Mouse (Mus musculus): ENCODE results near the gene Pyroxd2. TPM values are rescaled to one million over a fixed set of nuclear protein-coding genes. Genes with fewer than 3 reads are reported as not detected.
A peak's percentile ranks its signal among the peaks of the same experiment; 100 is the strongest.

The Pyroxd2 gene
- polyA plus RNA-seq, 1 experiment from 2014 or later = 1.3 TPM

GRCm38 (mm10) chr19:42744162-42744586, 8.4 kb downstream of the Pyroxd2 start:
- Histone ChIP-seq H3K27me3 (replicated peaks) (peaks cover 8% of the 10 kb centered on the region; the same call in 1 of the 2 replicates), H3K4me1 (peaks cover 39% of the 10 kb centered on the region), H3K4me3 (no peak overlapping the region), H3K9me3 (replicated peaks) (no peaks in the 10 kb centered on the region), H3K27ac (0 out of 2 replicates have a peak overlapping the region, but pooled peaks have one; percentile 50), H3K36me3 (no peaks in the 10 kb centered on the region), H3K4me2 (peak overlapping the region; percentile 19), H3K9ac (no peak overlapping the region)
- 5% methylated on average over 4 of the region's 4 CpGs for WGBS (ENCODE audit: insufficient replicate concordance)
- ATAC-seq = peak; percentile 77

GRCm38 (mm10) chr19:42743261-42743660, 9.3 kb downstream of the Pyroxd2 start:
- 42% methylated on average over 16 of the region's 16 CpGs for WGBS (ENCODE audit: insufficient replicate concordance)
- Histone ChIP-seq H3K9me3 (replicated peaks) (no peaks in the 10 kb centered on the region), H3K36me3 (no peaks in the 10 kb centered on the region), H3K27ac (no peak overlapping the region), H3K4me3 (no peak overlapping the region), H3K27me3 (replicated peaks) (peaks cover 11% of the 10 kb centered on the region; the same call in 1 of the 2 replicates), H3K9ac (no peak overlapping the region), H3K4me1 (peaks cover 41% of the 10 kb centered on the region), H3K4me2 (no peak overlapping the region)
- no peak for ATAC-seq

- H3K27me3 ChIP-seq (replicated peaks) = peaks cover 11% of the 10 kb centered on the region; the same call in 1 of the 2 replicates
- no peak overlapping the region for H3K4me2 ChIP-seq
- no peaks in the 10 kb centered on the region for H3K9me3 ChIP-seq (replicated peaks)
- no peaks in the 10 kb centered on the region for H3K36me3 ChIP-seq
- 63% methylated on average over 14 of the region's 14 CpGs for WGBS (ENCODE audit: insufficient replicate concordance)
- no peak overlapping the region for H3K27ac ChIP-seq
- no peak for ATAC-seq
- no peak overlapping the region for H3K9ac ChIP-seq
- H3K4me1 ChIP-seq = peaks cover 53% of the 10 kb centered on the region
- no peak overlapping the region for H3K4me3 ChIP-seq
Measured at GRCm38 (mm10) chr19:42741884-42742283, 10.7 kb downstream of the Pyroxd2 start.

GRCm38 (mm10) chr19:42740163-42740899, 12.2 kb downstream of the Pyroxd2 start:
- no peak overlapping the region for H3K4me2 ChIP-seq
- no peak overlapping the region for H3K9ac ChIP-seq
- no peak overlapping the region for H3K27ac ChIP-seq
- H3K36me3 ChIP-seq = no peaks in the 10 kb centered on the region
- no peaks in the 10 kb centered on the region for H3K9me3 ChIP-seq (replicated peaks)
- ATAC-seq = no peak
- WGBS (ENCODE audit: insufficient replicate concordance) = 66% methylated on average over 8 of the region's 8 CpGs
- H3K4me3 ChIP-seq = no peak overlapping the region
- H3K4me1 ChIP-seq = peaks cover 48% of the 10 kb centered on the region
- peaks cover 14% of the 10 kb centered on the region; the same call in 1 of the 2 replicates for H3K27me3 ChIP-seq (replicated peaks)

GRCm38 (mm10) chr19:42739734-42740133, 12.8 kb downstream of the Pyroxd2 start:
- peaks cover 14% of the 10 kb centered on the region; the same call in 1 of the 2 replicates for H3K27me3 ChIP-seq (replicated peaks)
- no peak overlapping the region for H3K4me3 ChIP-seq
- H3K9ac ChIP-seq = no peak overlapping the region
- H3K4me1 ChIP-seq = peaks cover 42% of the 10 kb centered on the region
- no peak overlapping the region for H3K27ac ChIP-seq
- H3K36me3 ChIP-seq = no peaks in the 10 kb centered on the region
- no peak overlapping the region for H3K4me2 ChIP-seq
- WGBS (ENCODE audit: insufficient replicate concordance) = 57% methylated on average over 6 of the region's 6 CpGs
- ATAC-seq = no peak
- no peaks in the 10 kb centered on the region for H3K9me3 ChIP-seq (replicated peaks)

- no peak for ATAC-seq
- Histone ChIP-seq H3K36me3 (no peaks in the 10 kb centered on the region), H3K27me3 (replicated peaks) (peaks cover 13% of the 10 kb centered on the region; the same call in 1 of the 2 replicates), H3K9ac (no peak overlapping the region), H3K27ac (no peak overlapping the region), H3K4me3 (no peak overlapping the region), H3K9me3 (replicated peaks) (no peaks in the 10 kb centered on the region), H3K4me2 (no peak overlapping the region), H3K4me1 (peaks cover 33% of the 10 kb centered on the region)
- 57% methylated on average over 9 of the region's 9 CpGs for WGBS (ENCODE audit: insufficient replicate concordance)
Measured at GRCm38 (mm10) chr19:42737753-42738152, 14.8 kb downstream of the Pyroxd2 start.

- peaks cover 6% of the 10 kb centered on the region; the same call in 1 of the 2 replicates for H3K27me3 ChIP-seq (replicated peaks)
- no peak overlapping the region for H3K4me3 ChIP-seq
- no peak overlapping the region for H3K27ac ChIP-seq
- no peaks in the 10 kb centered on the region for H3K36me3 ChIP-seq
- peaks cover 26% of the 10 kb centered on the region; the same call in 1 of the 2 replicates for H3K4me1 ChIP-seq
- H3K9me3 ChIP-seq (replicated peaks) = no peaks in the 10 kb centered on the region
- WGBS (ENCODE audit: insufficient replicate concordance) = 54% methylated on average over 5 of the region's 5 CpGs
- no peak overlapping the region for H3K4me2 ChIP-seq
- no peak overlapping the region for H3K9ac ChIP-seq
- ATAC-seq = 0 out of 2 replicates have a peak, but pooled peaks have one; percentile 31
Measured at GRCm38 (mm10) chr19:42734982-42735381, 17.6 kb downstream of the Pyroxd2 start.

GRCm38 (mm10) chr19:42727424-42727823, 25.2 kb downstream of the Pyroxd2 start:
- Histone ChIP-seq H3K9ac (no peak overlapping the region), H3K27me3 (replicated peaks) (no peaks in the 10 kb centered on the region), H3K9me3 (replicated peaks) (no peaks in the 10 kb centered on the region), H3K36me3 (no peaks in the 10 kb centered on the region), H3K4me3 (no peak overlapping the region), H3K4me1 (peaks cover 10% of the 10 kb centered on the region), H3K27ac (no peak overlapping the region), H3K4me2 (no peak overlapping the region)
- ATAC-seq = no peak
- 79% methylated on average over 4 of the region's 4 CpGs for WGBS (ENCODE audit: insufficient replicate concordance)

GRCm38 (mm10) chr19:42726766-42727165, 25.8 kb downstream of the Pyroxd2 start:
- no peaks in the 10 kb centered on the region for H3K36me3 ChIP-seq
- no peak for ATAC-seq
- no peak overlapping the region for H3K4me2 ChIP-seq
- 83% methylated on average over 10 of the region's 10 CpGs for WGBS (ENCODE audit: insufficient replicate concordance)
- no peak overlapping the region for H3K27ac ChIP-seq
- no peak overlapping the region for H3K4me3 ChIP-seq
- no peak overlapping the region for H3K9ac ChIP-seq
- H3K4me1 ChIP-seq = peaks cover 10% of the 10 kb centered on the region
- no peaks in the 10 kb centered on the region for H3K9me3 ChIP-seq (replicated peaks)
- H3K27me3 ChIP-seq (replicated peaks) = no peaks in the 10 kb centered on the region

GRCm38 (mm10) chr19:42725973-42726350, 26.6 kb downstream of the Pyroxd2 start:
- no peak overlapping the region for H3K9ac ChIP-seq
- no peak for ATAC-seq
- 77% methylated on average over 3 of the region's 3 CpGs for WGBS (ENCODE audit: insufficient replicate concordance)

GRCm38 (mm10) chr19:42725056-42725972, 27.3 kb downstream of the Pyroxd2 start:
- no peak for ATAC-seq
- peaks cover 10% of the 10 kb centered on the region for H3K4me1 ChIP-seq
- H3K36me3 ChIP-seq = no peaks in the 10 kb centered on the region
- no peak overlapping the region for H3K9ac ChIP-seq
- WGBS (ENCODE audit: insufficient replicate concordance) = 44% methylated on average over 16 of the region's 16 CpGs
- no peaks in the 10 kb centered on the region for H3K27me3 ChIP-seq (replicated peaks)
- no peak overlapping the region for H3K27ac ChIP-seq
- no peaks in the 10 kb centered on the region for H3K9me3 ChIP-seq (replicated peaks)
- no peak overlapping the region for H3K4me2 ChIP-seq
- H3K4me3 ChIP-seq = no peak overlapping the region

More at GRCm38 (mm10) chr19:42725973-42726350, 26.6 kb downstream of the Pyroxd2 start:
- no peaks in the 10 kb centered on the region for H3K27me3 ChIP-seq (replicated peaks)
- H3K4me3 ChIP-seq = no peak overlapping the region
- H3K4me2 ChIP-seq = no peak overlapping the region
- H3K36me3 ChIP-seq = no peaks in the 10 kb centered on the region
- no peaks in the 10 kb centered on the region for H3K9me3 ChIP-seq (replicated peaks)
- H3K4me1 ChIP-seq = peaks cover 10% of the 10 kb centered on the region
- H3K27ac ChIP-seq = no peak overlapping the region

GRCm38 (mm10) chr19:42723302-42723701, 29.3 kb downstream of the Pyroxd2 start:
- Histone ChIP-seq H3K36me3 (no peaks in the 10 kb centered on the region), H3K4me3 (no peak overlapping the region), H3K27ac (no peak overlapping the region), H3K9me3 (replicated peaks) (no peaks in the 10 kb centered on the region), H3K4me1 (peaks cover 4% of the 10 kb centered on the region; the same call in 1 of the 2 replicates), H3K9ac (no peak overlapping the region), H3K27me3 (replicated peaks) (no peaks in the 10 kb centered on the region), H3K4me2 (no peak overlapping the region)
- no peak for ATAC-seq
- WGBS (ENCODE audit: insufficient replicate concordance) = 67% methylated on average over 6 of the region's 6 CpGs
